Mouse (Mus musculus): ENCODE measurements around the gene Inca1. TPM values are rescaled to one million over a fixed set of nuclear protein-coding genes. Genes with fewer than 3 reads are reported as not detected.

Inca1 gene
- total RNA-seq, 2 experiments from 2014 or later, result 2.9 to 5.0 TPM

DNA sequence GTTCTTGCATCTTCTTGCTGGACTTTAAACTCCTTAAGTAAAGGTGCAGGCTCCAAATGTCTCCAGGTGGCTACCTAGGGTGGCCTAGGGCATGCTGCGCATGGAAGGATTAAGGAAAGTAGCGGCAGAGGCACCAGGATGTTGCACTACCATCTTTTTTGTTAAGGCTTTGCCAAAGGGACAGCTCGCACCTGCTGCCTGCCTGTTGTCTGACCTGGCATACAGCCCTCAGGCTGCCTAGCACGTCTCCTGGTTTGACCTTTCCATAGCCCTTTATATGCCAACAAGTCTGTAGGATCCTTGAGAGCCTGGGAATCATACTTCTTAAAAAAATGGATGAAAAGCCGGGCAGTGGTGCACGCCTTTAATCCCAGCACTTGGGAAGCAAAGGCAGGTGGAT, 56.9 kb downstream of the Inca1 start:
- Histone ChIP-seq H3K27ac (no peak overlapping the region), H3K4me3 (no peak overlapping the region)
- no peak for DNase-seq (ENCODE audit: low spot score in 2 of 2)
- TF ChIP-seq CTCF (conservative IDR thresholded peaks at IDR 0.05), result no peak

DNA sequence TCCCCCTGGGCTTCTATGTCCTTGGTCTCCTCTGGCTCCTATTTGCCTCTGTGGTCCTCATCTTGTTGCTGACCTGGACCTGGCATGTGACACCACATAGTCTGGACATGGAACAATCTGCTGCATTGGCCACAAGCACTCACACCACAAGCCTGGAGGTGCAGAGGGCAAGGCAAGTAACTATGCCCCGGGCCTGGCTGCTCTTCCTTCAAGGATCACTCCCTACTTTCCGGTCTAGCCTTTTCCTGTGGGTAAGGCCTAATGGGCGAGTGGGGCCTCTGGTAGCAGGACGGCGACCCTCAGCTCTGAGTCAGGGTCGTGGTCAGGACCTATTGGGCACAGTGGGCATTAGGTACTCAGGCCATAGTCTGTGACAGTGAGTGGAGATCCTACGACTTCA, 58.7 kb downstream of the Inca1 start:
- DNase-seq (ENCODE audit: low spot score in 2 of 2), result no peak
- Histone ChIP-seq H3K4me3 (no peak overlapping the region), H3K27ac (no peak overlapping the region)
- no peak for TF ChIP-seq CTCF (conservative IDR thresholded peaks at IDR 0.05)

DNA sequence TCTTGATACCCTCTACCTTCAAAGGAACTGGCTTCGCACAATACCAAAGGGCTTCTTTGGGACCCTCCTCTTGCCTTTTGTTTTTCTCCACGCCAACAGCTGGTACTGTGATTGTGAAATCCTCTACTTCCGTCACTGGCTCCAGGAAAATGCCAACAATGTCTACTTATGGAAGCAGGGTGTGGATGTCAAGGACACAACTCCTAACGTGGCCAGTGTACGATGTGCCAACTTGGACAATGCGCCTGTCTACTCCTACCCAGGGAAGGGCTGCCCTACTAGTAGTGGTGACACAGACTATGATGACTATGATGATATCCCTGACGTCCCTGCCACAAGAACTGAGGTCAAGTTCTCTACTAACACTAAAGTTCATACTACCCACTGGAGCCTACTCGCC, 60.0 kb downstream of the Inca1 start:
- no peak overlapping the region for H3K27ac ChIP-seq
- no peak overlapping the region for H3K4me3 ChIP-seq
- DNase-seq (ENCODE audit: low spot score in 2 of 2), result no peak
- TF ChIP-seq CTCF (conservative IDR thresholded peaks at IDR 0.05), result no peak

DNA sequence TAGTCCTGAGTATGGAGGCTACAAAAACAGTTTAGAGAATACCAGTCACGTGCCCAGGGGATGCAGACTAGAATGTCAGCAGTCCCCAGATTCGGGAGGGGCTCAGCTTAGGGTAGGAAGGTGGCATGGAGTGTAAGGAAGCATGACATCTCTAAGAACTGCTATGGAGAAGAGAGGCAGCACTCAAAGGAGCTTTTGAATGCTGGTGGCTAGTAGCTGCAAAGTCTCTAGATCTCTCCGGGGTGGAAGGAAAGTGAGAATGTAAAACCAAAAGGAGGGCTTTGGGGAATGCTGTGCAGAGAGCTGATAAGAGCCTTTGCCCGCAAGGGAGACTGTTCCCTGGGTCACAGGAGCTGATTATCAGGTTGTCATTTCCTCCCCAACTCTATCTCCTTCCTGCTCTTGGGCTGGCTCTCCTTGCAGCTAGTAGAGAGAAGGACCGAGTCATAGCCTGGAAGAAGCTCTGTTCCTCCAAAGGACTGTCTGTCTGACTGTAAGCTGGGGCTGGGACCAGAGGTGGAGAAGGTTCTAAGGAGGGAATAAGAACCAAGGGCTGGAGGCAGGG, 61.2 kb downstream of the Inca1 start, which contains the start of gene Gp1ba:
TSS of gene Gp1ba (plus strand) at position 409 of the 565 bp plus-strand sequence.
- TF ChIP-seq CTCF (conservative IDR thresholded peaks at IDR 0.05), result no peak
- H3K27ac ChIP-seq, result no peak within 1 kb of the TSS
- no peak for DNase-seq (ENCODE audit: low spot score in 2 of 2)
- H3K4me3 ChIP-seq, result no peak within 1 kb of the TSS

Small RNA genes lying within 50 kb of the gene (microRNA-seq; reads per million reads assigned to microRNA genes)
- gene Mir6925, result 0.32 to 0.92 reads per million in 2 experiments

Other genes starting within 250 kb of the Inca1 start
- gene Med11, start 248.2 kb downstream of the Inca1 start, total RNA-seq (2021), result 10 to 100 TPM; 13.5 to 15.6 TPM
- under 1 TPM; 0.12 to 0.72 TPM for gene Zmynd15, start 240.7 kb downstream of the Inca1 start, total RNA-seq (2021)
- 1 to 10 TPM in 1 of 2 experiments, under 1 TPM in 1; 0.96 to 1.1 TPM for gene Cxcl16, start 240.2 kb downstream of the Inca1 start, total RNA-seq (2021)
- gene Tm4sf5, start 194.9 kb downstream of the Inca1 start, total RNA-seq (2021), result not detected
- not detected for gene Vmo1, start 185.5 kb downstream of the Inca1 start, total RNA-seq (2021)
- gene Gltpd2, start 181.0 kb downstream of the Inca1 start, total RNA-seq (2021), result not detected
- gene Psmb6, start 174.8 kb downstream of the Inca1 start, total RNA-seq (2021), result 100 to 1,000 TPM; 178 to 188 TPM
- gene Gm40193, start 167.2 kb downstream of the Inca1 start, total RNA-seq (2021), result not detected
- gene Pld2, start 160.1 kb downstream of the Inca1 start, total RNA-seq (2021), result 10 to 100 TPM; 17.7 to 19.2 TPM
- 100 to 1,000 TPM; 505 to 510 TPM for gene Mink1, start 137.3 kb downstream of the Inca1 start, total RNA-seq (2021)
- gene 4930544D05Rik, start 84.3 kb downstream of the Inca1 start, total RNA-seq (2021), result under 1 TPM; 0.47 to 0.72 TPM
- gene Chrne, start 80.9 kb downstream of the Inca1 start, total RNA-seq (2021), result not detected
- not detected for gene Gp1ba, start 61.0 kb downstream of the Inca1 start, total RNA-seq (2021)
- 10 to 100 TPM; 88.8 to 99.4 TPM for gene Rnf167, start 52.9 kb downstream of the Inca1 start, total RNA-seq (2021)
- 100 to 1,000 TPM; 115 to 123 TPM for gene Slc25a11, start 52.7 kb downstream of the Inca1 start, total RNA-seq (2021)
- 100 to 1,000 TPM; 333 to 349 TPM for gene Pfn1, start 45.5 kb downstream of the Inca1 start, total RNA-seq (2021)
- 1 to 10 TPM; 6.6 to 7.9 TPM for gene Eno3, start 43.0 kb downstream of the Inca1 start, total RNA-seq (2021)
- gene Spag7, start 30.7 kb downstream of the Inca1 start, total RNA-seq (2021), result 10 to 100 TPM; 50.8 to 54.7 TPM
- gene Camta2, start 12.1 kb downstream of the Inca1 start, total RNA-seq (2021), result 100 to 1,000 TPM; 387 to 403 TPM
- gene Kif1c, start 393 bp upstream of the Inca1 start, total RNA-seq (2021), result 10 to 100 TPM; 76.5 to 89.8 TPM
- gene Zfp3, start 64.1 kb upstream of the Inca1 start, total RNA-seq (2021), result 10 to 100 TPM; 23.8 TPM
- not detected for gene Scimp, start 112.4 kb upstream of the Inca1 start, total RNA-seq (2021)
- gene Rabep1, start 144.6 kb upstream of the Inca1 start, total RNA-seq (2021), result 100 to 1,000 TPM; 122 to 124 TPM